Mouse (Mus musculus): Measurements from ENCODE around the gene Tmem170.
A peak's percentile ranks its signal among the peaks of the same experiment; 100 is the strongest.
"Not testable (repeated sequence)": the region's sequence is repeated elsewhere in the genome, so short reads cannot be mapped to it uniquely, and the experiment has no call there.

Gene Tmem170

GRCm38 (mm10) chr8:111875758-111876157, 792 bp downstream of the Tmem170 start:
- DNase-seq (ENCODE audit: low spot score), result no peak

GRCm38 (mm10) chr8:111871278-111871677, 5.3 kb downstream of the Tmem170 start:
- no peak for DNase-seq (ENCODE audit: low spot score)

- no peak for DNase-seq (ENCODE audit: low spot score)
These were observed 6.2 kb downstream of the Tmem170 start for GRCm38 (mm10) chr8:111870379-111870778.

- DNase-seq (ENCODE audit: low spot score), result no peak
These were observed 7.9 kb downstream of the Tmem170 start for GRCm38 (mm10) chr8:111868664-111869063.

- no peak for DNase-seq (ENCODE audit: low spot score)
These were observed 10.7 kb downstream of the Tmem170 start for GRCm38 (mm10) chr8:111865857-111866256.

- no peak for DNase-seq (ENCODE audit: low spot score)
These were observed 11.3 kb downstream of the Tmem170 start for GRCm38 (mm10) chr8:111865130-111865852.

GRCm38 (mm10) chr8:111864648-111865047, 11.9 kb downstream of the Tmem170 start:
- DNase-seq (ENCODE audit: low spot score), result no peak

- no peak for DNase-seq (ENCODE audit: low spot score)
These were observed 13.3 kb downstream of the Tmem170 start for GRCm38 (mm10) chr8:111863280-111863679.

GRCm38 (mm10) chr8:111855977-111856376, 20.6 kb downstream of the Tmem170 start:
- DNase-seq (ENCODE audit: low spot score), result no peak

GRCm38 (mm10) chr8:111853861-111854501, 22.6 kb downstream of the Tmem170 start, which contains the start of gene Cfdp1:
TSS of gene Cfdp1 (minus strand) at chr8:111854291.
- peak; percentile 87 for DNase-seq (ENCODE audit: low spot score)

GRCm38 (mm10) chr8:111853219-111853618, 23.3 kb downstream of the Tmem170 start:
- DNase-seq (ENCODE audit: low spot score), result not testable (repeated sequence)

GRCm38 (mm10) chr8:111846746-111847145, 29.8 kb downstream of the Tmem170 start:
- DNase-seq (ENCODE audit: low spot score), result no peak

- no peak for DNase-seq (ENCODE audit: low spot score)
These were observed 41.0 kb downstream of the Tmem170 start for GRCm38 (mm10) chr8:111835540-111835939.

- DNase-seq (ENCODE audit: low spot score), result no peak
These were observed 42.5 kb downstream of the Tmem170 start for GRCm38 (mm10) chr8:111834011-111834410.

GRCm38 (mm10) chr8:111832983-111833382, 43.6 kb downstream of the Tmem170 start:
- no peak for DNase-seq (ENCODE audit: low spot score)

GRCm38 (mm10) chr8:111831996-111832395, 44.6 kb downstream of the Tmem170 start:
- DNase-seq (ENCODE audit: low spot score), result no peak

GRCm38 (mm10) chr8:111828595-111828994, 48.0 kb downstream of the Tmem170 start:
- DNase-seq (ENCODE audit: low spot score), result no peak

GRCm38 (mm10) chr8:111825219-111825618, 51.3 kb downstream of the Tmem170 start:
- DNase-seq (ENCODE audit: low spot score), result no peak

GRCm38 (mm10) chr8:111824334-111824733, 52.2 kb downstream of the Tmem170 start:
- no peak for DNase-seq (ENCODE audit: low spot score)

GRCm38 (mm10) chr8:111821199-111821598, 55.4 kb downstream of the Tmem170 start:
- DNase-seq (ENCODE audit: low spot score), result no peak

- no peak for DNase-seq (ENCODE audit: low spot score)
These were observed 55.9 kb downstream of the Tmem170 start for GRCm38 (mm10) chr8:111820691-111821090.

- no peak for DNase-seq (ENCODE audit: low spot score)
These were observed 56.5 kb downstream of the Tmem170 start for GRCm38 (mm10) chr8:111820018-111820417.

GRCm38 (mm10) chr8:111818556-111818955, 58.0 kb downstream of the Tmem170 start:
- no peak for DNase-seq (ENCODE audit: low spot score)

- DNase-seq (ENCODE audit: low spot score), result no peak
These were observed 61.5 kb downstream of the Tmem170 start for GRCm38 (mm10) chr8:111815078-111815477.

All from ovary, postnatal 14 days (tissue).